Mouse (Mus musculus) megakaryocyte, embryonic 14.5 days (primary cell): ENCODE measurements around the gene Mxi1.
"Not testable (repeated sequence)": the region's sequence is repeated elsewhere in the genome, so short reads cannot be mapped to it uniquely, and the experiment has no call there.

Source experiments
- FLI1 ChIP-seq: IDR thresholded peaks from 2 replicates; pipeline ENCODE4 v1.6.1; 2012; ENCODE audit warnings: low read length, inconsistent platforms, mixed read lengths
- GATA1 ChIP-seq: IDR thresholded peaks from 3 replicates; pipeline ENCODE4 v1.6.1; 2012; ENCODE audit warnings: mixed read lengths, low read length, inconsistent platforms, borderline replicate concordance

DNA sequence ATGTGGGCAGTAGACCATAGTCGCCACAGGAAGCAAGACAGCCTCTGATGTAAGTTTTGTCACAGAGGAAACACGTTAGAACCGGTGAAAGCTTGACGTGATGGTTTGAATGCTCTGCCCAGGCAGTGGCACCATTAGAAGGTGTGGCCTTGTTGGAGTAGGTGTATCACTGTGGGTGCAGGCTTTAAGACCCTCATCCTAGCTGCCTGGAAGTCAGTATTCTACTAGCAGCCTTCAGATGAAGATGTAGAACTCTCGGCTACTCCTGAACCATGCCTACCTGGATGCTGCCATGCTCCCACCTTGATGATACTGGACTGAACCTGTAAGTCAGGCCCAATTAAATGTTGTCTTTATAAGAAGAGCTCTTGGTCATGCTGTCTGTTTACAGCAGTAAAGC lies 85.5 kb downstream of the Mxi1 start:
- TF ChIP-seq GATA1, FLI1: not testable (repeated sequence)
